Mouse (Mus musculus): ENCODE data around the gene Ttbk2. TPM values are rescaled to one million over a fixed set of nuclear protein-coding genes. Genes with fewer than 3 reads are reported as not detected.

Ttbk2 gene
- 1 to 10 TPM; 1.9 to 3.1 TPM for polyA plus RNA-seq (2017; shearing (Covaris generic))

DNA sequence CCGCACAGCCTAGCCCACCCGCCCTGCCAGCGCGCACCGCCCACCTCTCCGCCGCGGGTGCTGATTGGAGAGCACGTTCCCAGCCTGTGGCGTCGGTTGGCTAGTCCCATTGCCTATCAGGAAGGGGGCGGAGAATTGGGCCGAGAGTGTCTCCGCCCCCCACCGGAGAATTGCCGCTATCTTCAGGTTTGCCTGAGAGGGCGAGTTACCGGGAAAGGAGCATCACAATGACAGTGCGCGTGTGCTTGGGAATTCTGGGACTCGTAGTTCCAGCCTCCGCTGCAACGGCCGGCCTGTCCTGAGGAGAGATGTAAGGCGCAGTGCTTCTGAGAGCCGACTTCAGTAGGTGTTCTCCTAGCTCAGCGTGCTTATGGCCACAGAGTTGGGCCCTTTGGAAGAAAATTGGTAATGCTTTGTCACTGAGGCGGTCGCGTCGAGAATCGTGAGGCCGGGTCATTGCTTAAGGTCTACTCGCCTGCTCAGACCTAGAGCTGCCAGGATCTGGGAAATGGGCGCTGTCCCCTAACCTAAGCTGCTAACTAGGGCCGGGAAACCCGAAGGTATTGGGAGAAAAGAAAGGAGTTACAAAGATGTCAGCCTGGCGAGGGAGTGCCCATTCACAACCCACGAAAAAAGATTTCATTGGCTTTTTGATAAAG, at the start of gene Ttbk2:
Gene Ttbk2, minus strand, starts transcription at position 181 of the 659 bp plus-strand sequence.

DNA sequence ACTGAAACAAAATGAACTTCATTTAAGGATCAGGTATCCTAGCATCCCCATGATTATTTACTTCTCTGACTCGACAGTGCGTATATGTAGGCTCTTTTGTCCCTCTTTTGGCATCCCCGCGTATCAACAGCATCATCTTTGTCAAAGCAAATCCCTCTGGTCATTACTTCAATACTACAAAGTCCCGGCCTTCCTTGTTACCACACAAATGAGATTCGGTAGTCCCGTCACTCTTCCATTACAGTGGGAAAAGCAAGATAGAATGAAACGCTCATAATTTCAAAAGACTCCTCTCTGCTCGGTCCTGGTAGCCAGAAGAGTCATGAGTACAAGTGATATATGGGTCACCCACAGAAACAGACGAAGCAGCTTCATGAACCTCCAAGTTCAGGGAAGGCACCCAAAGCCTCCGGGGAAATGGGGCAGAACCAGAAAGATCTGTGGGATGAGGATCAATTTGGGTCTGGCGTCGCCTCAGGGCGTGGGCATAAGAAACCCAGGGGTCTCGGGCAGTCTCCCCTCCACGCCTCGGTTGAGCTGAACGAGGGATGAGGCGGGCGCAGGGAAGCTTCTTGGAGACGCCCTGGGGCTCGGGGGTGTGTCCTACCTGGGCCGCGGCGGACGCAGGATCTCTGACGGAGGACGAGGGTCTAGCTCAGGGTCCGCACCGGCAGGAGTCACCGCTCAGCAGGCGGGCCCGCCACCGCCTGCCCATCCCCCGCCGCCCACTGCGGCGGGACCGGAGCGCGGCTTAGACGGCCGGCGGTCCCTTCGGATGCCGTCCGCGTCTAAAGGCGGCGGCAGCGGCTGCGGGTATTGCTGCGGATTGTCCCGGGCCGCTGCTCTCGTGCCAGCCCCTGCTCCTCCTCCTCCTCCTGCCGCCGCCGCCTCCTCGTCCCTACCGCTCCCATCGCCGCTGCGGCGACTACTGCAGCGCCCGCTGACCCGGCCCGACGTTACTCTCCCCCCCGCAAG, 668 bp downstream of the Ttbk2 start, which contains the start of gene Cdan1:
Gene Cdan1, minus strand, starts transcription at position 680 of the 975 bp plus-strand sequence.

Other genes starting within 250 kb of the Ttbk2 start
- 10 to 100 TPM; 16.3 to 19.5 TPM for gene Haus2, start 241.2 kb downstream of the Ttbk2 start, polyA plus RNA-seq (2017; shearing (Covaris generic))
- 10 to 100 TPM; 23.6 to 32.5 TPM for gene Lrrc57, start 241.1 kb downstream of the Ttbk2 start, polyA plus RNA-seq (2017; shearing (Covaris generic))
- 1 to 10 TPM in 1 of 2 experiments, under 1 TPM in 1; 0.71 to 2.1 TPM for gene Stard9, start 221.5 kb downstream of the Ttbk2 start, polyA plus RNA-seq (2017; shearing (Covaris generic))
- gene Cdan1, start 476 bp downstream of the Ttbk2 start, polyA plus RNA-seq (2017; shearing (Covaris generic)) = 10 to 100 TPM; 37.0 to 48.6 TPM
- gene Ubr1, start 120.1 kb upstream of the Ttbk2 start, polyA plus RNA-seq (2017; shearing (Covaris generic)) = 10 to 100 TPM; 51.6 to 63.6 TPM
- 10 to 100 TPM; 28.1 to 38.0 TPM for gene Tmem62, start 126.4 kb upstream of the Ttbk2 start, polyA plus RNA-seq (2017; shearing (Covaris generic))
- 100 to 1,000 TPM; 137 to 151 TPM for gene Ccndbp1, start 157.8 kb upstream of the Ttbk2 start, polyA plus RNA-seq (2017; shearing (Covaris generic))
- gene Epb42, start 186.5 kb upstream of the Ttbk2 start, polyA plus RNA-seq (2017; shearing (Covaris generic)) = under 1 TPM; 0.08 to 0.16 TPM
- gene Tgm5, start 235.2 kb upstream of the Ttbk2 start, polyA plus RNA-seq (2017; shearing (Covaris generic)) = under 1 TPM; 0.25 to 0.49 TPM

Measured in inflammation-experienced regulatory T-cells (primary cell).